Mouse (Mus musculus) hindbrain, embryonic 13.5 days (tissue): ENCODE data around the gene Ilvbl. TPM values are rescaled to one million over a fixed set of nuclear protein-coding genes. Genes with fewer than 3 reads are reported as not detected.
A peak's percentile ranks its signal among the peaks of the same experiment; 100 is the strongest.

ENCODE experiments used
- ATAC-seq: fragments of 200-750 bp; cut with Nextera tagmentation; 2 replicates; pipeline ENCODE4 v1.8.0; 2017; ENCODE audit warnings: moderate TSS enrichment; ENCODE audit not compliant: low FRiP score
- H3K27ac ChIP-seq: fragments of 300-500 bp; sonication (generic); 2 replicates; pipeline ENCODE4 v1.5.1; 2015; ENCODE audit warnings: inconsistent platforms, mild to moderate bottlenecking, moderate library complexity
- H3K27me3 ChIP-seq: fragments of 300-500 bp; sonication (generic); 2 replicates; pipeline ENCODE4 v1.6.1; 2015; ENCODE audit warnings: mild to moderate bottlenecking, inconsistent platforms
- H3K36me3 ChIP-seq: fragments of 300-500 bp; sonication (generic); 2 replicates; pipeline ENCODE4 v1.6.1; 2015; ENCODE audit warnings: mild to moderate bottlenecking, inconsistent platforms
- H3K4me1 ChIP-seq: fragments of 300-500 bp; sonication (generic); replicated peaks from 2 replicates; pipeline ENCODE4 v1.6.1; 2015; ENCODE audit warnings: inconsistent platforms
- H3K4me2 ChIP-seq: fragments of 300-500 bp; sonication (generic); 2 replicates; pipeline ENCODE4 v1.6.1; 2015; ENCODE audit warnings: inconsistent platforms, mild to moderate bottlenecking, moderate library complexity
- H3K4me3 ChIP-seq: fragments of 300-500 bp; sonication (generic); 2 replicates; pipeline ENCODE4 v1.5.1; 2015; ENCODE audit warnings: mild to moderate bottlenecking, inconsistent platforms
- H3K9ac ChIP-seq: fragments of 300-500 bp; sonication (generic); 2 replicates; pipeline ENCODE4 v1.6.1; 2015; ENCODE audit warnings: mild to moderate bottlenecking, inconsistent platforms
- H3K9me3 ChIP-seq: fragments of 300-500 bp; sonication (generic); 2 replicates; pipeline ENCODE4 v1.6.1; 2016; ENCODE audit warnings: inconsistent platforms
- WGBS: fragments of 180-500 bp; shearing (Covaris S2); methylation state at CpG from one replicate; pipeline ENCODE4 v1.1.7; 2015; 5-methylcytosine and 5-hydroxymethylcytosine counted together
- polyA plus RNA-seq: library from polyadenylated mRNA; unstranded; fragments of >200 nt; fragmentation: Nextera tagmentation; extraction: Ambion mirVana; gene quantifications from 2 replicates; pipeline ENCODE4 v1.2.1, GENCODE M21; 2015

The Ilvbl gene
- polyA plus RNA-seq, 1 experiment from 2014 or later = 56.1 TPM

- no peak for ATAC-seq
- Histone ChIP-seq H3K4me3 (no peak overlapping the region), H3K4me2 (no peak overlapping the region), H3K9me3 (no peaks in the 10 kb centered on the region), H3K36me3 (peaks cover 49% of the 10 kb centered on the region), H3K4me1 (peaks cover 16% of the 10 kb centered on the region), H3K9ac (no peak overlapping the region), H3K27me3 (no peaks in the 10 kb centered on the region), H3K27ac (no peak overlapping the region)
- 94% methylated on average over 16 of the region's 16 CpGs for WGBS
Measured at GRCm38 (mm10) chr10:78576435-78577184, 2.5 kb downstream of the Ilvbl start.

- Histone ChIP-seq H3K4me2 (no peak overlapping the region), H3K9ac (no peak overlapping the region), H3K9me3 (no peaks in the 10 kb centered on the region), H3K36me3 (peaks cover 62% of the 10 kb centered on the region), H3K27me3 (no peaks in the 10 kb centered on the region), H3K4me3 (no peak overlapping the region), H3K4me1 (peaks cover 16% of the 10 kb centered on the region), H3K27ac (no peak overlapping the region)
- no peak for ATAC-seq
- WGBS = 83% methylated on average over 3 of the region's 3 CpGs
Measured at GRCm38 (mm10) chr10:78578204-78578603, 4.1 kb downstream of the Ilvbl start.

- Histone ChIP-seq H3K4me1 (peaks cover 1% of the 10 kb centered on the region; the same call in 1 of the 2 replicates), H3K27me3 (no peaks in the 10 kb centered on the region), H3K36me3 (peaks cover 91% of the 10 kb centered on the region), H3K9ac (no peak overlapping the region), H3K4me3 (no peak overlapping the region), H3K9me3 (no peaks in the 10 kb centered on the region), H3K4me2 (no peak overlapping the region), H3K27ac (no peak overlapping the region)
- ATAC-seq = no peak
- WGBS = 91% methylated on average over 7 of the region's 7 CpGs
Measured at GRCm38 (mm10) chr10:78581121-78581520, 7.0 kb downstream of the Ilvbl start.

GRCm38 (mm10) chr10:78583347-78583746, 9.2 kb downstream of the Ilvbl start:
- Histone ChIP-seq H3K27ac (no peak overlapping the region), H3K9ac (no peak overlapping the region), H3K4me2 (no peak overlapping the region), H3K4me3 (no peak overlapping the region), H3K36me3 (peaks cover 85% of the 10 kb centered on the region), H3K4me1 (no peaks in the 10 kb centered on the region), H3K9me3 (no peaks in the 10 kb centered on the region), H3K27me3 (no peaks in the 10 kb centered on the region)
- WGBS = 83% methylated on average over 9 of the region's 9 CpGs
- no peak for ATAC-seq

- peaks cover 79% of the 10 kb centered on the region for H3K36me3 ChIP-seq
- 89% methylated on average over 3 of the region's 3 CpGs for WGBS
- no peaks in the 10 kb centered on the region for H3K9me3 ChIP-seq
Measured at GRCm38 (mm10) chr10:78583939-78584338, 9.8 kb downstream of the Ilvbl start.

GRCm38 (mm10) chr10:78584996-78585395, 10.8 kb downstream of the Ilvbl start:
- 83% methylated on average over 1 of the region's 1 CpGs for WGBS
- H3K9ac ChIP-seq = no peak overlapping the region
- H3K9me3 ChIP-seq = no peaks in the 10 kb centered on the region
- no peaks in the 10 kb centered on the region for H3K27me3 ChIP-seq
- no peak overlapping the region for H3K4me2 ChIP-seq
- H3K4me1 ChIP-seq = no peaks in the 10 kb centered on the region
- no peak overlapping the region for H3K27ac ChIP-seq
- H3K36me3 ChIP-seq = peaks cover 69% of the 10 kb centered on the region
- H3K4me3 ChIP-seq = no peak overlapping the region
- ATAC-seq = no peak

More at GRCm38 (mm10) chr10:78583939-78584338, 9.8 kb downstream of the Ilvbl start:
- no peak for ATAC-seq
- Histone ChIP-seq H3K4me3 (no peak overlapping the region), H3K4me2 (no peak overlapping the region), H3K9ac (no peak overlapping the region), H3K27me3 (no peaks in the 10 kb centered on the region), H3K4me1 (no peaks in the 10 kb centered on the region), H3K27ac (no peak overlapping the region)

GRCm38 (mm10) chr10:78585606-78586005, 11.5 kb downstream of the Ilvbl start:
- WGBS = 88% methylated on average over 22 of the region's 22 CpGs
- H3K36me3 ChIP-seq = peaks cover 63% of the 10 kb centered on the region
- H3K9ac ChIP-seq = no peak overlapping the region
- H3K9me3 ChIP-seq = no peaks in the 10 kb centered on the region
- H3K4me3 ChIP-seq = no peak overlapping the region
- H3K27me3 ChIP-seq = no peaks in the 10 kb centered on the region; the same call in 1 of the 2 replicates
- no peak overlapping the region for H3K4me2 ChIP-seq
- ATAC-seq = no peak
- no peak overlapping the region for H3K27ac ChIP-seq
- peaks cover under 1% of the 10 kb centered on the region; the same call in 1 of the 2 replicates for H3K4me1 ChIP-seq

GRCm38 (mm10) chr10:78586026-78586425, 11.9 kb downstream of the Ilvbl start:
- no peak overlapping the region for H3K4me3 ChIP-seq
- 95% methylated on average over 13 of the region's 13 CpGs for WGBS
- ATAC-seq = no peak
- no peaks in the 10 kb centered on the region for H3K9me3 ChIP-seq
- no peak overlapping the region for H3K27ac ChIP-seq
- peaks cover 59% of the 10 kb centered on the region for H3K36me3 ChIP-seq
- H3K9ac ChIP-seq = no peak overlapping the region
- peaks cover 4% of the 10 kb centered on the region; the same call in 1 of the 2 replicates for H3K27me3 ChIP-seq
- no peak overlapping the region for H3K4me2 ChIP-seq
- H3K4me1 ChIP-seq = peaks cover 5% of the 10 kb centered on the region

- Histone ChIP-seq H3K9ac (no peak overlapping the region), H3K27me3 (peaks cover 10% of the 10 kb centered on the region), H3K27ac (no peak overlapping the region), H3K9me3 (no peaks in the 10 kb centered on the region), H3K36me3 (peaks cover 29% of the 10 kb centered on the region), H3K4me2 (no peak overlapping the region), H3K4me3 (no peak overlapping the region), H3K4me1 (peaks cover 18% of the 10 kb centered on the region)
- no peak for ATAC-seq
- 97% methylated on average over 18 of the region's 18 CpGs for WGBS
Measured at GRCm38 (mm10) chr10:78589291-78589690, 15.1 kb downstream of the Ilvbl start.

GRCm38 (mm10) chr10:78589901-78590300, 15.8 kb downstream of the Ilvbl start:
- Histone ChIP-seq H3K9me3 (no peaks in the 10 kb centered on the region), H3K4me3 (no peak overlapping the region), H3K9ac (no peak overlapping the region), H3K27ac (no peak overlapping the region), H3K4me1 (peaks cover 18% of the 10 kb centered on the region), H3K36me3 (peaks cover 22% of the 10 kb centered on the region), H3K4me2 (no peak overlapping the region), H3K27me3 (peaks cover 10% of the 10 kb centered on the region)
- no peak for ATAC-seq
- 94% methylated on average over 8 of the region's 8 CpGs for WGBS

- peaks cover 14% of the 10 kb centered on the region for H3K36me3 ChIP-seq
- H3K9me3 ChIP-seq = no peaks in the 10 kb centered on the region
- H3K9ac ChIP-seq = peak overlapping the region; percentile 78
- H3K27me3 ChIP-seq = peaks cover 10% of the 10 kb centered on the region
- H3K4me1 ChIP-seq = peaks cover 18% of the 10 kb centered on the region
- peak overlapping the region; percentile 52 for H3K4me3 ChIP-seq
- peak overlapping the region; percentile 35; the same call in 1 of the 2 replicates for H3K27ac ChIP-seq
- ATAC-seq = no peak
- 55% methylated on average over 9 of the region's 9 CpGs for WGBS
- peak overlapping the region; percentile 79 for H3K4me2 ChIP-seq
Measured at GRCm38 (mm10) chr10:78590744-78591143, 16.6 kb downstream of the Ilvbl start.

GRCm38 (mm10) chr10:78591406-78592328, 17.5 kb downstream of the Ilvbl start, which contains the start of gene Syde1:
TSS of gene Syde1 (minus strand) at chr10:78591964.
- 4% methylated on average over 50 of the region's 54 CpGs for WGBS
- peak; percentile 74 for ATAC-seq
- peaks cover 10% of the 10 kb centered on the region for H3K27me3 ChIP-seq
- peaks cover 18% of the 10 kb centered on the region for H3K4me1 ChIP-seq
- peak within 1 kb of the TSS; percentile 79 for H3K4me2 ChIP-seq
- H3K27ac ChIP-seq = peak within 1 kb of the TSS; percentile 35; the same call in 1 of the 2 replicates
- H3K9me3 ChIP-seq = no peaks in the 10 kb centered on the region
- H3K36me3 ChIP-seq = peaks cover 10% of the 10 kb centered on the region
- H3K4me3 ChIP-seq = peak within 1 kb of the TSS; percentile 52
- H3K9ac ChIP-seq = peak within 1 kb of the TSS; percentile 78
